Mouse (Mus musculus): Measurements from ENCODE around the gene Sertad3. TPM values are rescaled to one million over a fixed set of nuclear protein-coding genes. Genes with fewer than 3 reads are reported as not detected.

The Sertad3 gene
- polyA plus RNA-seq, 1 experiment from 2014 or later = 9.8 TPM

- Histone ChIP-seq H3K27me3 (ENCODE audit: control insufficient read depth, insufficient read depth, low read length) (no peaks in the 10 kb centered on the region), H3K4me2 (ENCODE audit: low read length) (peak overlapping the region; percentile 89), H3K4me1 (ENCODE audit: control insufficient read depth, insufficient read depth, low read length) (peaks cover 3% of the 10 kb centered on the region; the same call in 1 of the 2 replicates), H3K4me3 (replicated peaks; ENCODE audit: low read depth, low read length) (peak overlapping the region; percentile 57), H3K9ac (replicated peaks; ENCODE audit: low read length) (peak overlapping the region; percentile 45), H3K27ac (replicated peaks; ENCODE audit: low read depth, low read length) (peak overlapping the region; percentile 70), H3K9me3 (ENCODE audit: control insufficient read depth, low read length) (no peaks in the 10 kb centered on the region), H3K36me3 (ENCODE audit: control insufficient read depth, insufficient read depth, low read length) (peaks cover 7% of the 10 kb centered on the region; the same call in 1 of the 2 replicates)
- no peak for ATAC-seq (ENCODE audit: low FRiP score, low TSS enrichment)
- DNase-seq = no peak
- under 1% methylated on average over 34 of the region's 34 CpGs for WGBS
Measured at GRCm38 (mm10) chr7:27473835-27474489, 394 bp downstream of the Sertad3 start.

GRCm38 (mm10) chr7:27474490-27474954, 954 bp downstream of the Sertad3 start:
- peak; percentile 83 for ATAC-seq (ENCODE audit: low FRiP score, low TSS enrichment)
- H3K27ac ChIP-seq (replicated peaks; ENCODE audit: low read depth, low read length) = peak overlapping the region; percentile 70
- DNase-seq = peak; percentile 97
- peak overlapping the region; percentile 89 for H3K4me2 ChIP-seq (ENCODE audit: low read length)
- peaks cover 3% of the 10 kb centered on the region; the same call in 1 of the 2 replicates for H3K4me1 ChIP-seq (ENCODE audit: control insufficient read depth, insufficient read depth, low read length)
- peak overlapping the region; percentile 45 for H3K9ac ChIP-seq (replicated peaks; ENCODE audit: low read length)
- under 1% methylated on average over 23 of the region's 23 CpGs for WGBS
- no peaks in the 10 kb centered on the region for H3K27me3 ChIP-seq (ENCODE audit: control insufficient read depth, insufficient read depth, low read length)
- peak overlapping the region; percentile 57 for H3K4me3 ChIP-seq (replicated peaks; ENCODE audit: low read depth, low read length)
- peaks cover 7% of the 10 kb centered on the region; the same call in 1 of the 2 replicates for H3K36me3 ChIP-seq (ENCODE audit: control insufficient read depth, insufficient read depth, low read length)
- H3K9me3 ChIP-seq (ENCODE audit: control insufficient read depth, low read length) = no peaks in the 10 kb centered on the region

- 94% methylated on average over 2 of the region's 2 CpGs for WGBS
- H3K9ac ChIP-seq (replicated peaks; ENCODE audit: low read length) = no peak overlapping the region
- no peaks in the 10 kb centered on the region for H3K9me3 ChIP-seq (ENCODE audit: control insufficient read depth, low read length)
- no peak overlapping the region for H3K4me2 ChIP-seq (ENCODE audit: low read length)
- peaks cover 3% of the 10 kb centered on the region; the same call in 1 of the 2 replicates for H3K4me1 ChIP-seq (ENCODE audit: control insufficient read depth, insufficient read depth, low read length)
- H3K27me3 ChIP-seq (ENCODE audit: control insufficient read depth, insufficient read depth, low read length) = no peaks in the 10 kb centered on the region
- H3K4me3 ChIP-seq (replicated peaks; ENCODE audit: low read depth, low read length) = no peak overlapping the region
- DNase-seq = no peak
- H3K27ac ChIP-seq (replicated peaks; ENCODE audit: low read depth, low read length) = no peak overlapping the region
- peaks cover 7% of the 10 kb centered on the region; the same call in 1 of the 2 replicates for H3K36me3 ChIP-seq (ENCODE audit: control insufficient read depth, insufficient read depth, low read length)
- ATAC-seq (ENCODE audit: low FRiP score, low TSS enrichment) = no peak
Measured at GRCm38 (mm10) chr7:27475596-27475995, 2.0 kb downstream of the Sertad3 start.

GRCm38 (mm10) chr7:27476098-27476635, 2.6 kb downstream of the Sertad3 start:
- Histone ChIP-seq H3K36me3 (ENCODE audit: control insufficient read depth, insufficient read depth, low read length) (peaks cover 7% of the 10 kb centered on the region; the same call in 1 of the 2 replicates), H3K27me3 (ENCODE audit: control insufficient read depth, insufficient read depth, low read length) (no peaks in the 10 kb centered on the region), H3K4me3 (replicated peaks; ENCODE audit: low read depth, low read length) (no peak overlapping the region), H3K9ac (replicated peaks; ENCODE audit: low read length) (no peak overlapping the region), H3K27ac (replicated peaks; ENCODE audit: low read depth, low read length) (no peak overlapping the region), H3K4me1 (ENCODE audit: control insufficient read depth, insufficient read depth, low read length) (peaks cover 4% of the 10 kb centered on the region; the same call in 1 of the 2 replicates), H3K4me2 (ENCODE audit: low read length) (no peak overlapping the region), H3K9me3 (ENCODE audit: control insufficient read depth, low read length) (no peaks in the 10 kb centered on the region)
- 96% methylated on average over 14 of the region's 14 CpGs for WGBS
- ATAC-seq (ENCODE audit: low FRiP score, low TSS enrichment) (no peak), DNase-seq (no peak)

GRCm38 (mm10) chr7:27478561-27478960, 5.0 kb downstream of the Sertad3 start:
- no peak for DNase-seq
- H3K27me3 ChIP-seq (ENCODE audit: control insufficient read depth, insufficient read depth, low read length) = no peaks in the 10 kb centered on the region
- WGBS = 82% methylated on average over 7 of the region's 7 CpGs
- no peak for ATAC-seq (ENCODE audit: low FRiP score, low TSS enrichment)
- no peak overlapping the region for H3K9ac ChIP-seq (replicated peaks; ENCODE audit: low read length)
- H3K4me2 ChIP-seq (ENCODE audit: low read length) = no peak overlapping the region
- H3K9me3 ChIP-seq (ENCODE audit: control insufficient read depth, low read length) = no peaks in the 10 kb centered on the region
- peaks cover 7% of the 10 kb centered on the region; the same call in 1 of the 2 replicates for H3K36me3 ChIP-seq (ENCODE audit: control insufficient read depth, insufficient read depth, low read length)
- no peak overlapping the region for H3K4me3 ChIP-seq (replicated peaks; ENCODE audit: low read depth, low read length)
- no peak overlapping the region for H3K27ac ChIP-seq (replicated peaks; ENCODE audit: low read depth, low read length)
- peaks cover 6% of the 10 kb centered on the region; the same call in 1 of the 2 replicates for H3K4me1 ChIP-seq (ENCODE audit: control insufficient read depth, insufficient read depth, low read length)

- no peaks in the 10 kb centered on the region for H3K27me3 ChIP-seq (ENCODE audit: control insufficient read depth, insufficient read depth, low read length)
- no peak overlapping the region for H3K4me2 ChIP-seq (ENCODE audit: low read length)
- H3K27ac ChIP-seq (replicated peaks; ENCODE audit: low read depth, low read length) = no peak overlapping the region
- no peak overlapping the region for H3K9ac ChIP-seq (replicated peaks; ENCODE audit: low read length)
- H3K36me3 ChIP-seq (ENCODE audit: control insufficient read depth, insufficient read depth, low read length) = peaks cover 7% of the 10 kb centered on the region; the same call in 1 of the 2 replicates
- DNase-seq (no peak), ATAC-seq (ENCODE audit: low FRiP score, low TSS enrichment) (no peak)
- H3K9me3 ChIP-seq (ENCODE audit: control insufficient read depth, low read length) = no peaks in the 10 kb centered on the region
- H3K4me1 ChIP-seq (ENCODE audit: control insufficient read depth, insufficient read depth, low read length) = peaks cover 6% of the 10 kb centered on the region; the same call in 1 of the 2 replicates
- 94% methylated on average over 1 of the region's 1 CpGs for WGBS
- H3K4me3 ChIP-seq (replicated peaks; ENCODE audit: low read depth, low read length) = no peak overlapping the region
Measured at GRCm38 (mm10) chr7:27479750-27480149, 6.2 kb downstream of the Sertad3 start.

GRCm38 (mm10) chr7:27480506-27480905, 6.9 kb downstream of the Sertad3 start:
- H3K4me3 ChIP-seq (replicated peaks; ENCODE audit: low read depth, low read length) = no peak overlapping the region
- 67% methylated on average over 3 of the region's 3 CpGs for WGBS
- H3K9ac ChIP-seq (replicated peaks; ENCODE audit: low read length) = no peak overlapping the region
- no peak overlapping the region for H3K27ac ChIP-seq (replicated peaks; ENCODE audit: low read depth, low read length)
- peaks cover 6% of the 10 kb centered on the region; the same call in 1 of the 2 replicates for H3K4me1 ChIP-seq (ENCODE audit: control insufficient read depth, insufficient read depth, low read length)
- DNase-seq (no peak), ATAC-seq (ENCODE audit: low FRiP score, low TSS enrichment) (no peak)
- H3K36me3 ChIP-seq (ENCODE audit: control insufficient read depth, insufficient read depth, low read length) = peaks cover 7% of the 10 kb centered on the region; the same call in 1 of the 2 replicates
- no peaks in the 10 kb centered on the region for H3K9me3 ChIP-seq (ENCODE audit: control insufficient read depth, low read length)
- no peak overlapping the region for H3K4me2 ChIP-seq (ENCODE audit: low read length)
- no peaks in the 10 kb centered on the region for H3K27me3 ChIP-seq (ENCODE audit: control insufficient read depth, insufficient read depth, low read length)

GRCm38 (mm10) chr7:27480927-27481626, 7.5 kb downstream of the Sertad3 start:
- ATAC-seq (ENCODE audit: low FRiP score, low TSS enrichment) = peak; percentile 47; the same call in 1 of the 2 replicates
- H3K9me3 ChIP-seq (ENCODE audit: control insufficient read depth, low read length) = no peaks in the 10 kb centered on the region
- DNase-seq = no peak
- no peak overlapping the region for H3K27ac ChIP-seq (replicated peaks; ENCODE audit: low read depth, low read length)
- H3K4me3 ChIP-seq (replicated peaks; ENCODE audit: low read depth, low read length) = peak overlapping the region; percentile 24
- 13% methylated on average over 11 of the region's 11 CpGs for WGBS
- peaks cover 6% of the 10 kb centered on the region; the same call in 1 of the 2 replicates for H3K4me1 ChIP-seq (ENCODE audit: control insufficient read depth, insufficient read depth, low read length)
- H3K9ac ChIP-seq (replicated peaks; ENCODE audit: low read length) = peak overlapping the region; percentile 45
- H3K27me3 ChIP-seq (ENCODE audit: control insufficient read depth, insufficient read depth, low read length) = no peaks in the 10 kb centered on the region
- peaks cover 7% of the 10 kb centered on the region; the same call in 1 of the 2 replicates for H3K36me3 ChIP-seq (ENCODE audit: control insufficient read depth, insufficient read depth, low read length)
- peak overlapping the region; percentile 55 for H3K4me2 ChIP-seq (ENCODE audit: low read length)
